Mouse (Mus musculus) mouse embryonic stem cell (cell line): Measurements from ENCODE around the gene Olfr1137.

ENCODE experiments used
- in situ Hi-C, 2 experiments: fragments of 300-500 bp; cut with MboI; formaldehyde crosslinking; loops; 1 replicate in 1 of 2; 3 replicates in 1 of 2; pipeline ENCODE4 v1.14.3; 2019 to 2020; ENCODE audit warnings: low sequenced_read_pairs in 2 of 2, low pct_unique_long_range_greater_than_20kb in 1 of 2, mixed read lengths in 1 of 2; ENCODE audit not compliant: unreplicated experiment in 1 of 2

Gene Olfr1137

DNA sequence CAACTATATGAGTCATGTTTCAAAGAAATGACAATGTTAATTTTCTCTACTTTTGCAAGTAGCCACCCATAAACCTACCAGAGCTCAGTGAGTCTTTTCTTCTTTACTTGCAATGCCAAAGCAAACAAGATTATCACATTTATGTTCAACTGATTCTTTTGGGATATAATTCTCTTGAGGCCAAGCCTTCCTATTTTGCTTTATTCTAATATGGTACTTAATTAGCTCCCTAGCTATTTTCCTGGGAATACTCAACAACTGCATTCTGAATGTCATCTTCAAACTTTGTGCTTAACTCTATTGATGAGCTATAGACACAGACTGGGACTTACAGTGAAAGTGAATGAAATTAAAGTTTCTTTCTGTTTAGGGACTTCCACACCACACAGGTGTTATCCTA lies at the start of gene Olfr1137:
Gene Olfr1137, minus strand, starts transcription at position 101 of the 400 bp plus-strand sequence.
- in situ Hi-C loops = no loop called here

DNA sequence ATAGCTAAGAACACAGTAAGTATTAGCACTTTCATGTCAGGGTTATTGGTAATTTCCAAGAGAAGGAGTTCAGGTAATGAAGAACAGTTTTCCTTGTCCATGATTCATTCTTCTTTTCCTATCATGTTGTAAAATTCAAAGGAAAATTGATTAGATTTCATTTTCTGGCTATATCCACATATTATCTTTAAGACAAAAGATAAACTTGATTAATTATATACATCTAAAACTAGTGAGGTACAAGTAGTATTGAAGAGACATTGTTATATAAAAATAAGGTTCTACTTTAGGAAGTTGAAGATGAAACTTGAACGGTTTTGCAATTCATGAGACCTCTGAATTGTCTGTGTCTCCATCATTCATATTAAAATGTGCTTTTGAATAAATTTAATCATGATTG lies 40.9 kb upstream of the Olfr1137 start, which contains the start of gene Olfr1141:
Gene Olfr1141, minus strand, starts transcription at position 101 of the 400 bp plus-strand sequence.
- in situ Hi-C loops = no loop called here

DNA sequence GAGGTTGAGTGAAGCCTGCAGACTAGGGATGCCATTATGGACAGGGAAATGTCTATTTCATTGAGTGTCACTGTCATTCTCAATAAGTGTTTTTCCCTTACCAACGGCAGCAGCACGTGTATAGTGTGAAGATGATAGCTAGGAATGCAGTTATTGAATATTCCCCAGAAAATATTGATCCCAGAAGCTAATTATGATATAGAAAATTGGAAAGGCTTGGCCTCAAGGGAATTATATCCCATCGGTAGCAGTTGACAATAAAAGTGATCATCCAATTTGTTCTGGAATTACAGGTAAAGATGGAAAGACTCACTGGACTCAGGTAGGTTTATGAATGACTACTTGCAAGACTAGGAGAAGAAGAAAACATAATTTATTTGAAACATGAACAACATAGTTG lies 30.5 kb upstream of the Olfr1137 start, which contains the start of gene Olfr1140:
Gene Olfr1140, plus strand, starts transcription at position 301 of the 400 bp plus-strand sequence.
- in situ Hi-C loops = no loop called here

DNA sequence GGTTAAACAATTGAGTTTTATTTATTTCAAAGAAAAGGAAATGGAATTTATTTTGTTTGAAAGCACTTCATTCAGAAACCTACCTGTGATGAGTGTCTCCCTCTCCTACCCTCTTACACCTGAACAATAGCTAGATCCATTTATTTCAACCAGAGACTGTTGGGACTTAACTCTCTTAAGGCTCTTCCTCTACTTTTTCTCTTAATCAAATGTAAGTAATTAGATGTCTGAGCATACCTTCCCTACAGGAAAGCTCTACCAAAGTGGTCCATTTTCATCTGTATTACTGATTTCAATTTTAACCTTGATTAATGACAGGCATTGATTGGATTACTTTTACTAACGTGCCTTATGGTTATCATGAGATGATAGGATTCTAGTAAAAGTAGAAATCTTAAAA lies 26.9 kb upstream of the Olfr1137 start, which contains the start of gene Olfr1138:
Gene Olfr1138, minus strand, starts transcription at position 101 of the 400 bp plus-strand sequence.
- in situ Hi-C loops = no loop called here

DNA sequence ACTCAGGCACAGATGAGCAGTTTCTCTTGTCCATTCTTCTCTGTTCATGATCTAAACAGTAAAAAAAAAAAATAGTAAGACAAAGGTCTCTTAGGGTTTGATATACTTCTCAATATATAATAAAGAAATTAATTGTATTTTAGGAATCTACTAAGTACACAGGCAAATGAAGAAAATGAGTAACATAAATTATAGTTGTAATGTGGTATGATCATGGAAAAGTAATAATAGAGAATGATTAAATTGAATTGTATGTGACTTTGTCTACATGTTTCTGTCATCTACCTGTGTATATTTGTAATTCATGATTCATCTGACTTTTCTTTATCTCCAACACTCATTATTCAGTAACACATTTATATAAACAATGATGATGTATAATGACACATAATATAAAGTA lies 19.1 kb downstream of the Olfr1137 start, which contains the start of gene Olfr1136:
Gene Olfr1136, minus strand, starts transcription at position 101 of the 400 bp plus-strand sequence.
- in situ Hi-C loops = no loop called here

DNA sequence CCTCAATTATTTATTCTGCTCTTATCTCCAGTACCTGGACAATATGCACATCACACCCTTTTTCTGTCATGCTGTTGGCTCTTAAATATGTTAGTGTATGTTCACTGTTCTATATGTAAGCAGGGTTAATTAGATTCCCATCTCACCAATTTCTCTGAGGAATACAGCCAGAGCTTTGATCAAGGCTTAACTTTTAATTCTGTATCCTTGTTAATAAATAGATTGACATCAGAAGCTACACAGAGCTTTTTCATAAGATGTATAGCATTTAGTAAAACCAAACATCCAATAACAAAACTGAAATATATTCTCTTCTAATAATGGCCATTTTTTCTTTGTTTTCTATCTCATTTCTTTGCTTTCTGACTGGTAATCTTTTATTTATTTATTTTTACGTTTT lies 39.4 kb downstream of the Olfr1137 start, which contains the start of gene Olfr1135:
Gene Olfr1135, minus strand, starts transcription at position 101 of the 400 bp plus-strand sequence.
- in situ Hi-C loops = no loop called here
